Mouse (Mus musculus): ENCODE measurements around the gene Galp.

Galp gene

DNA sequence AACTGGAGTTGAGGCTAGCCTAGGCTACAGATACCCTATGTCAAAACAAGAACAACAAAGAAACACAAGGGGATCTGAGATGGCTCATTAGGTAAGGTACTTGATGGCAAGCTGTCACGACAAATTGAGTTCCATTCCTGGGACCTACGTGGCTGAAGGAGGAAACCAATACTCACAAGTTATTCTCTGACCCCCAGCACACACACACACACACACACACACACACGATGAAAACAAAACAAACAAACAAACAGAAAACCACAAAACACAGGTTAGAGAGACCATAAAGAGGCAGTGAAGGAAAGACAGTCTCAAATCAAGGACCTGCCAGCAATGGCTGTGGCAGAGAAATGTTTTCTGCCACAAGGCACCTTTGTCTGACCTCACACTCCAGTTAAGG lies at the start of gene Galp:
Galp (plus strand) TSS at position 301 of the 400 bp plus-strand sequence.
- CTCF ChIA-PET = interaction anchor here (0.6 to 2.6 kb wide), 12 partner anchors 9 to 1147 kb away, joined by 3 to 18 read pairs (median 5); no protein-coding TSS in a partner anchor
- POLR2A ChIA-PET = interaction anchor here in 3 of 4 experiments (0.7 to 1.7 kb wide), 8 partner anchors 13 to 327 kb away, joined by 3 to 5 read pairs (median 4); partner anchors contain the start of gene Zfp444 (in 1 of the 3)

DNA sequence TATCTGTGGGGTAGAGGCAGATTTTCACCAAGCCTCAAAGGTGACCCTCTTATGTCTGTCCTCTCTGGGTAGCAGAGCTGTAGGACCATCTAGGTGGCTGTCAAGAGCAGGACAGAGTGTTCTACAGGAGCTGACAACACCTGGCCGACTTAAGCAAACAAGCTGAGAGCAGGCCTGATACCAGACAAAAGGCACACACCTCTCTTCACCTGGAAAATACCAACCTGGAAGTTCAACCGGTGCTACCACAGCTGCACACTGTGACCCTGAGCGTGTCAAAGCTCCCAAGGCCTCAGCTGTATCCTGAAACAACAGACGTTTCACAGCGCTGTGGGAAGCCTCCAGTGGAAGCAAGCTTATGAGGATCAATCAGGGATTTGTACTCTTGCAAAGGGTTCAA lies 49.2 kb upstream of the Galp start:
- POLR2A ChIA-PET = interaction anchor here in 3 of 4 experiments (1.4 to 2.5 kb wide), 6 partner anchors 8 to 24 kb away, joined by 5 to 17 read pairs (median 6); partner anchors contain the start of genes Zfp787 (in 3 of the 3) and Zfp444 (in 1 of the 3)
- CTCF ChIA-PET = interaction anchor here (0.5 to 2.0 kb wide), 7 partner anchors 20 to 46 kb away, joined by 3 to 7 read pairs (median 5); no protein-coding TSS in a partner anchor

- ChIA-PET POLR2A (interaction anchor here in 2 of 4 experiments (0.7 to 2.3 kb wide), 4 partner anchors 13 to 39 kb away, joined by 3 to 5 read pairs (median 4); no protein-coding TSS in a partner anchor), CTCF (interaction anchor here in 1 of 4 experiments (0.9 kb wide), 1 partner anchor 24 kb away, joined by 3 read pairs; no protein-coding TSS in a partner anchor)
Measured at GRCm38 (mm10) chr7:6151266-6151665, 45.6 kb upstream of the Galp start.

GRCm38 (mm10) chr7:6152036-6152435 lies 44.9 kb upstream of the Galp start:
- POLR2A ChIA-PET = interaction anchor here in 1 of 4 experiments (1.0 to 2.3 kb wide), 4 partner anchors 15 to 39 kb away, joined by 3 to 5 read pairs (median 4); partner anchors contain the start of gene Zfp444
- CTCF ChIA-PET = interaction anchor here in 2 of 4 experiments (0.5 to 0.9 kb wide), 2 partner anchors 25 to 47 kb away, joined by 3 read pairs; no protein-coding TSS in a partner anchor

DNA sequence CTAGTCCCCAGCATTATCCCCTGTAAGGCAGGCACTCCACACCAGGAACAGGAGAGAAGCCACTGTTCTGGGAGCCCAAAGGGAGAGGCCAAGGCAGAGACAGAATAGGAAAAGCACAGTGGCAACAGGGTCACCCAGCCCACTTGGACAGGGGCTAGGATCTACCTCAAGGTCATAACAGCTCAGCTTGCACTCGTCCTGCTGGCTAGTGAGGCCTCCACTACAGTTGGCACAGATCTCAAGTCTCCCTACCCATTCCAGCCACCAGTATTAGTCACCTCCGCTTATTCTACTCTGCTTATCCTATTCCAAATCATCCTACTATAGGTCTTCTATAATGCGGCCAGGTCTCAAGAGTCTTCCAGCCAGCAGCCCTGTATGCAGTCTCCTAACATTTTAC lies 43.8 kb upstream of the Galp start:
- ChIA-PET CTCF (interaction anchor here in 1 of 4 experiments (1.0 kb wide), 1 partner anchor 21 kb away, joined by 3 read pairs; no protein-coding TSS in a partner anchor), POLR2A (interaction anchor here in 3 of 4 experiments (0.6 to 3.3 kb wide), 7 partner anchors 9 to 67 kb away, joined by 3 to 14 read pairs (median 6); partner anchors contain the start of gene Zfp444 (in 2 of the 3))

GRCm38 (mm10) chr7:6154164-6154563 lies 42.7 kb upstream of the Galp start:
- ChIA-PET CTCF (interaction anchor here in 3 of 4 experiments (0.8 to 1.5 kb wide), 4 partner anchors 27 to 40 kb away, joined by 4 to 7 read pairs (median 6); no protein-coding TSS in a partner anchor), POLR2A (interaction anchor here (0.7 to 3.5 kb wide), 16 partner anchors 9 to 40 kb away, joined by 3 to 22 read pairs (median 5); partner anchors contain the start of gene Zfp444 (in 3 of the 4))

DNA sequence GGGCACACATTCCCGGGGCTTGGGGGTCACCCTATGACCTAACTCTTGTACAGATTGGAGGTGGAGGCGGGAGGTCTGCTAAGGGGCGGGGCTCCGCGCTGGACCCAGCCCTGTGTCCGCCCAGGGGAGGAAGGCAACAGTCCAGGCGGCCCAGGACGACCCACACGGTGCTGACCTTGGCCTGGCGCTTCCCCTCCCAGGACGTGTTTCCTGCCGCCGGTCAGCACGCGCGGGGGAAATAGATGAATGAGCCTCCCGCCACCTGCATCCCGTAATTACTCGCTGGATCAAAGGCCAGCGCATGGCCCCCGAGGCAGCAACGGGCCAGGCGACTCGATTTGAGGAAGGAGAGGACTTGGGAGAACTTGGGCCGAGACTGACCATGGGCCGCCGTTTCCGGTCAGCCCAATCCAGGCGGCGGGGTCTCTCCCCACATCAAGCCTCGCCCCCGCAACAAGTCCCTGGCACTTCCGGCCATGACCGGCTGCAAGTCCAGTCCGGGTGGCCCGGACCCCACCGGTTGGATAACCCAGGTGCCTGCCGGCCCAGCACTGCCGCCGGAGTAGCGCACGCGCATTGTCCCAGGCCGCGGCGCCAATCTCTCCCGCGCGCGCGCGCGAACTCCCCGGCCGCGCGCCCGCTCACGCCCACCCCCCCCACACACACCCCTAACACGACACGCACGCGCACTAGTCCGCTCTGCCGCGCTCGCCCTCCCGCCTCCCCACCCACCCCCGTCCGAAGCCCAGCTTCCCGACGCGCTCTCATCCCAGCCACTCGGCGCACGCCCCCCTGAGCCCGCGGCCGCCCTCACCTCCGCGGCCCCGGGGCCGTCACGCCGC lies 41.6 kb upstream of the Galp start:
- CTCF ChIA-PET = interaction anchor here in 3 of 4 experiments (0.7 to 2.6 kb wide), 11 partner anchors 19 to 1343 kb away, joined by 3 to 10 read pairs (median 5); partner anchors contain the start of gene Ube2s (in 1 of the 3)
- POLR2A ChIA-PET = interaction anchor here (0.7 to 4.5 kb wide), 55 partner anchors 8 to 1453 kb away, joined by 3 to 81 read pairs (median 5); partner anchors contain the start of genes Zfp444 (in 4 of the 4), Zfp78 (in 3 of the 4), Fiz1 (in 1 of the 4) and Gm44973 (in 1 of the 4)

GRCm38 (mm10) chr7:6155901-6156411 lies 40.9 kb upstream of the Galp start, which contains the start of gene Zfp787:
Gene Zfp787, minus strand, starts transcription at chr7:6155997.
- POLR2A ChIA-PET = interaction anchor here (0.6 to 4.5 kb wide), 57 partner anchors 8 to 1454 kb away, joined by 3 to 81 read pairs (median 5); partner anchors contain the start of genes Zfp444 (in 4 of the 4), Zfp78 (in 3 of the 4), Fiz1 (in 1 of the 4) and Gm44973 (in 1 of the 4)
- CTCF ChIA-PET = interaction anchor here in 3 of 4 experiments (0.7 to 2.6 kb wide), 8 partner anchors 19 to 1344 kb away, joined by 3 to 10 read pairs (median 6); partner anchors contain the start of gene Ube2s (in 1 of the 3)

DNA sequence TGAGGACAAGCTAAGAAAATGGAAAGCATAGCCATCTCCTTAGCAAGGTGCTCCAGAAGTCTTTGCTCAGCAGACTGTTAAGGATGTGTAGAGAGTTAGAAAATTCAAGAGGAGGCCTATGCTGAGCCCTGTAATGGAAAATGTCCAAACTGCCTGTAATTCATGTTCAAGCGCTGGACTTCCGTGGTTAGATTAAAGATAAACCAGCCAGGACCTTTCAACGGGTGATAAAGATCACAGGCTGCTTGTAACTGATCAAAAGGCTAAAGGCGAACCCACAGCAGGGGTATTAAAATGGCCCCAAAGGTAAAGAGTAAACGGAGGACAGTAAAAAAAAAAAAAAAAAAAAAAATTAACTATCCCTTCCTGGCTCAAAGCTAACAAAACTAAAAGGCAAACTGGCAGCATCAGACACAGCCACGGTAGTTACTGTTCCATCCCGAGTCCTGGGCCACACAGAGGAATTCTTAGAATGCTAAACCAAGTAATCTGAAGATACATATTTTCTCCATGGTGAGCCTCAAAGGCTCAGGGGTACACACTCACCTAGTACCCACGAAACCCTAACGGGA lies 39.9 kb upstream of the Galp start:
- ChIA-PET POLR2A (interaction anchor here (0.7 to 4.5 kb wide), 22 partner anchors 8 to 572 kb away, joined by 4 to 81 read pairs (median 5); partner anchors contain the start of genes Zfp444 (in 4 of the 4) and Zfp78 (in 1 of the 4)), CTCF (interaction anchor here in 2 of 4 experiments (0.6 to 2.6 kb wide), 5 partner anchors 14 to 105 kb away, joined by 3 to 10 read pairs (median 4); no protein-coding TSS in a partner anchor)

DNA sequence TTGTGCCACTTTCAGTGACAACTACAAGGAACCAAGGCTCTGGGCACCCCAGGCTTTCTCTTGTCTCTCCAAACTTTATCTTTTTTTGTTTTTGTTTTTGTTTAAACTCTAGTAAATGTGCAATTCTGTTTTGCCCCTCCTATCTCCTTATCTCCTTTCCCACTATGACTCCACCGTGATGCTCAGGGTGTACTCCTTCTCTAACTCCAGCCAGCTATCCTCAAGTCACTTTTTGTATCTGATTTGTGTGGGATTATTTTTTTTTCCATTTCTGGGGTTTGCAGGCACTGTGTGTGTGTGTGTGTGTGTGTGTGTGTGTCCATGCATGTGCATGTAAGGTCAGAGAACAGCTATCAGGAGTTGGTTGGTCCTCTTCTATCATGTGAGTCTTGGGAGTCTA lies 39.4 kb upstream of the Galp start:
- POLR2A ChIA-PET = interaction anchor here in 2 of 4 experiments (0.7 to 4.5 kb wide), 10 partner anchors 7 to 1406 kb away, joined by 3 to 81 read pairs (median 8); partner anchors contain the start of gene Zfp444 (in 2 of the 2)
- CTCF ChIA-PET = interaction anchor here in 2 of 4 experiments (0.6 to 2.6 kb wide), 7 partner anchors 14 to 1224 kb away, joined by 3 to 10 read pairs (median 4); no protein-coding TSS in a partner anchor

DNA sequence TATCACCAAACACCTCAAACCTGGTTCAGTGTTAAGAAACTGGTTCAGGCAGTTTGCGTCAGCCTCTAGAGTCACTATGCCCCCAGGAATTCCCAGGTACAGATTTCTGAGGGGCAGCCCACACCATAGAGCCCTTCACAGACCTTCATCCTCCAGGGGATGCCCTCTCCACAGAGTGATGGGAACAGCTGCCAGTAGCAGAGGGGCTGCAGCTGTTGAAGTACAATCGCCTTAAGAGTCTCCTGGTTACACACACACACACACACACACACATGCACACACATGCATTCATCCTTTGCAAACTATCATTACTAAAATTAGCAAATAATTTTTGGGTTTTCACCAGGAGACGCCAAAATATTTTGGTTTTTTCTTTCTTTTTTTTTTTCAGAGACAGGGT lies 37.3 kb upstream of the Galp start:
- POLR2A ChIA-PET = interaction anchor here in 3 of 4 experiments (0.7 to 4.5 kb wide), 5 partner anchors 12 to 100 kb away, joined by 3 to 81 read pairs (median 5); partner anchors contain the start of gene Zfp444 (in 2 of the 3)

GRCm38 (mm10) chr7:6161541-6161940 lies 35.3 kb upstream of the Galp start:
- CTCF ChIA-PET = interaction anchor here in 1 of 4 experiments (1.0 kb wide), 1 partner anchor 13 kb away, joined by 3 read pairs; no protein-coding TSS in a partner anchor
- POLR2A ChIA-PET = interaction anchor here in 1 of 4 experiments (0.9 to 1.3 kb wide), 2 partner anchors 11 to 1349 kb away, joined by 3 to 13 read pairs; partner anchors contain the start of gene Zfp444

More for the DNA sequence above, 37.3 kb upstream of the Galp start:
- CTCF ChIA-PET = no interaction called here

GRCm38 (mm10) chr7:6162172-6162571 lies 34.7 kb upstream of the Galp start:
- CTCF ChIA-PET = no interaction called here
- POLR2A ChIA-PET = interaction anchor here in 3 of 4 experiments (0.9 to 1.3 kb wide), 5 partner anchors 10 to 1349 kb away, joined by 3 to 13 read pairs (median 4); partner anchors contain the start of genes Zfp444 (in 3 of the 3) and Zfp78 (in 1 of the 3)

DNA sequence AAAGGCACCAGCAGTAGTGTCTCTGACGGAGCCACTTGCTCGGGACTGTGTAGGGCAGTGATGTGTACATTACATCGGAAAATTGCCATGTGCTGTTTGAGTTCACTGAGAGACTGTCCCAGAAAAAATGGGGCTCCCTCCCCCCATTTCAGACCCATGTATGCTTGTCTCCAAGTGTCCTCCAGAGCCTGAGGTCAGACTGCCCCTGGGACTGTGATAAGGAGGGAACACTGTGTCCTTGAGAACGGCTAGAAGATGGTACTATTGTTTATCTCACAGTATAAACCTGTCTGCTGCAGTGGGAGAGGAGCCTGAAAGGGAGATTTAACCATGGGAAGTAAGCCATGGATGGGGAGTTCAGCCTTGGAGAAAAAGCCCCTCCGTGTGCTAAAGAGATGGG lies 32.2 kb upstream of the Galp start:
- POLR2A ChIA-PET = interaction anchor here in 2 of 4 experiments (0.7 to 2.8 kb wide), 11 partner anchors 8 to 59 kb away, joined by 3 to 21 read pairs (median 4); partner anchors contain the start of genes Zfp787 (in 2 of the 2) and Zfp444 (in 1 of the 2)

GRCm38 (mm10) chr7:6169403-6169802 lies 27.5 kb upstream of the Galp start:
- ChIA-PET POLR2A (interaction anchor here in 3 of 4 experiments (0.6 to 2.7 kb wide), 6 partner anchors 11 to 1155 kb away, joined by 3 to 11 read pairs (median 4); no protein-coding TSS in a partner anchor), CTCF (interaction anchor here in 2 of 4 experiments (0.5 to 0.7 kb wide), 3 partner anchors 14 to 1874 kb away, joined by 3 to 5 read pairs (median 4); partner anchors contain the start of gene Zfp28 (in 1 of the 2))

More for the DNA sequence above, 32.2 kb upstream of the Galp start:
- CTCF ChIA-PET = interaction anchor here in 3 of 4 experiments (0.5 to 1.6 kb wide), 7 partner anchors 8 to 94 kb away, joined by 3 to 6 read pairs (median 3); no protein-coding TSS in a partner anchor

GRCm38 (mm10) chr7:6170391-6170790 lies 26.5 kb upstream of the Galp start:
- ChIA-PET CTCF (interaction anchor here in 2 of 4 experiments (1.1 to 2.4 kb wide), 3 partner anchors 13 to 43 kb away, joined by 3 to 14 read pairs (median 6); no protein-coding TSS in a partner anchor), POLR2A (interaction anchor here (0.6 to 6.2 kb wide), 11 partner anchors 12 to 1108 kb away, joined by 3 to 32 read pairs (median 5); partner anchors contain the start of genes Zfp787 (in 2 of the 4) and U2af2 (in 1 of the 4))
